Mouse (Mus musculus) left cerebral cortex, postnatal 10 days (tissue): Measurements from ENCODE around the gene Col4a4. TPM values are rescaled to one million over a fixed set of nuclear protein-coding genes. Genes with fewer than 3 reads are reported as not detected.

Experiments
- DNase-seq, 2 experiments: peaks; one replicate each; pipeline ENCODE4 v3.0.0; 2021 to 2022; ENCODE audit warnings: low spot score in 2 of 2, mixed read lengths in 1 of 2; ENCODE audit errors: extremely low spot score in 1 of 2
- intact Hi-C: fragments of 180-260 bp; cut with DNase I; formaldehyde crosslinking; loops from one replicate; pipeline ENCODE4 v1.15.1; 2025
- total RNA-seq, 2 experiments: library from RNA; stranded (reverse); gene quantifications; 2 replicates each; pipeline ENCODE4 v1.2.3; 2021

Gene Col4a4
- total RNA-seq, 2 experiments from 2014 or later: 4.8 to 4.9 TPM

GRCm38 (mm10) chr1:82486371-82486770 is 100.3 kb downstream of the Col4a4 start:
- DNase-seq: no peak

GRCm38 (mm10) chr1:82482371-82482770 is 104.3 kb downstream of the Col4a4 start:
- intact Hi-C loops: no loop called here
- DNase-seq: no peak

More at GRCm38 (mm10) chr1:82486371-82486770, 100.3 kb downstream of the Col4a4 start:
- intact Hi-C loops: no loop called here

GRCm38 (mm10) chr1:82479696-82480487 is 106.8 kb downstream of the Col4a4 start:
- intact Hi-C loops: loop anchor here (5.0 kb wide), 1 partner anchor 1163 kb away; no protein-coding TSS in a partner anchor

GRCm38 (mm10) chr1:82476746-82477145 is 109.9 kb downstream of the Col4a4 start:
- intact Hi-C loops: loop anchor here (5.0 kb wide), 1 partner anchor 1159 kb away; no protein-coding TSS in a partner anchor
- no peak for DNase-seq

More at GRCm38 (mm10) chr1:82479696-82480487, 106.8 kb downstream of the Col4a4 start:
- DNase-seq: no peak

- DNase-seq: peak in 1 of 2 experiments; percentile 34
- intact Hi-C loops: loop anchor here (5.0 kb wide), 1 partner anchor 1159 kb away; no protein-coding TSS in a partner anchor
These were observed 110.4 kb downstream of the Col4a4 start for GRCm38 (mm10) chr1:82476256-82476655.

- intact Hi-C loops: loop anchor here (5.0 kb wide), 1 partner anchor 1159 kb away; no protein-coding TSS in a partner anchor
- no peak for DNase-seq
These were observed 110.8 kb downstream of the Col4a4 start for GRCm38 (mm10) chr1:82475821-82476220.

- intact Hi-C loops: loop anchor here (5.0 kb wide), 1 partner anchor 1158 kb away; no protein-coding TSS in a partner anchor
These were observed 111.4 kb downstream of the Col4a4 start for GRCm38 (mm10) chr1:82475254-82475653.

GRCm38 (mm10) chr1:82474461-82474961 is 112.1 kb downstream of the Col4a4 start:
- intact Hi-C loops: no loop called here

More at GRCm38 (mm10) chr1:82475254-82475653, 111.4 kb downstream of the Col4a4 start:
- no peak for DNase-seq

GRCm38 (mm10) chr1:82473467-82473866 is 113.2 kb downstream of the Col4a4 start:
- DNase-seq: no peak
- intact Hi-C loops: no loop called here

More at GRCm38 (mm10) chr1:82474461-82474961, 112.1 kb downstream of the Col4a4 start:
- DNase-seq: no peak

GRCm38 (mm10) chr1:82470516-82471225 is 116.0 kb downstream of the Col4a4 start:
- intact Hi-C loops: no loop called here
- DNase-seq: no peak

- intact Hi-C loops: no loop called here
- DNase-seq: no peak
These were observed 117.8 kb downstream of the Col4a4 start for GRCm38 (mm10) chr1:82468872-82469271.

GRCm38 (mm10) chr1:82465321-82465853 is 121.3 kb downstream of the Col4a4 start:
- intact Hi-C loops: no loop called here
- no peak for DNase-seq

GRCm38 (mm10) chr1:82461041-82461440 is 125.6 kb downstream of the Col4a4 start:
- no peak for DNase-seq
- intact Hi-C loops: no loop called here

- intact Hi-C loops: no loop called here
- no peak for DNase-seq
These were observed 126.7 kb downstream of the Col4a4 start for GRCm38 (mm10) chr1:82459926-82460325.

- intact Hi-C loops: no loop called here
These were observed 127.3 kb downstream of the Col4a4 start for GRCm38 (mm10) chr1:82459350-82459749.

GRCm38 (mm10) chr1:82454031-82454430 is 132.6 kb downstream of the Col4a4 start:
- DNase-seq: no peak
- intact Hi-C loops: no loop called here

More at GRCm38 (mm10) chr1:82459350-82459749, 127.3 kb downstream of the Col4a4 start:
- no peak for DNase-seq

- intact Hi-C loops: no loop called here
- no peak for DNase-seq
These were observed 134.6 kb downstream of the Col4a4 start for GRCm38 (mm10) chr1:82451927-82452651.

- DNase-seq: no peak
- intact Hi-C loops: no loop called here
These were observed 136.8 kb downstream of the Col4a4 start for GRCm38 (mm10) chr1:82449851-82450250.
